Mouse (Mus musculus) ovary, postnatal 36 days (tissue): ENCODE results near the gene Wdr89.

ENCODE experiments used
- DNase-seq: peaks from one replicate; pipeline ENCODE4 v3.0.0; 2022; ENCODE audit warnings: low spot score, mixed read lengths

Wdr89 gene

DNA sequence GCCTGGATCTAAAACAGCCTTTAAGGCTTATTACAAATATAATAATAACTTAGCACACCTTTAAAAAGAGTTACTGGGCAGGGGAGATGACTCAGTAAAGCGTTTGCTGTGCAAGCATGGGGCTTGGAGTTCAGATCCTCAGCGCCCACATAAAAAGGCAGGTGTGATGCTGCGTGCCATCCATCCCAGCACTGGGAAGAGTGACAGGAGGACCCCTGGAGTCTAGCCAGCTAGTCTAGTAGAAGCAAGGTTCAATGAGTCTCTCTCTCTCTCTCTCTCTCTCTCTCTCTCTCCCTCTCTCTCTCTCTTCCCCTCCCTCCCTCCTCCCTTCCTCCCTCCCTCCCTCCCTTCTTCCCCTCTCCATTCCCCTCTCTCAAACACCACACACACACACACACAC, 53.8 kb downstream of the Wdr89 start:
- no peak for DNase-seq

DNA sequence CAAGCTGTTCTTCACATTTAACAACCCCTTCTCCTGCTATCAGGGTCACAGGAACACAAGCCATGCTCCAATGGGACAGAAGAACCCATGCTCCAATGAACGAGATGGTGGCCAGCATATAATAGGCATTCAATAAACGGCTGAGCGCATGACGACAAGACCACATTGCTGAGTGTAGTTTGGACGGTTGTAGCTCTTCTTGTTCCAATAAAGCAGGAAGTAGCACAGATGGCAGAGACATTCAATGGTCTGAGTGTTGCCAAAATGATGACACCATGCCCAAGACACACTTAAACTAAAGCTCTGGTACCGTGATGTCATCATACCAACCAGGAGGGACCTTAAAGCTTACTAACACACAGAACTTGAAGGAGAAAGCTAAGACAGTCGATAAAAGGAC, 56.6 kb downstream of the Wdr89 start:
- no peak for DNase-seq

- DNase-seq, result peak; percentile 17
Observed at GRCm38 (mm10) chr12:75599490-75599889, 69.8 kb downstream of the Wdr89 start.

DNA sequence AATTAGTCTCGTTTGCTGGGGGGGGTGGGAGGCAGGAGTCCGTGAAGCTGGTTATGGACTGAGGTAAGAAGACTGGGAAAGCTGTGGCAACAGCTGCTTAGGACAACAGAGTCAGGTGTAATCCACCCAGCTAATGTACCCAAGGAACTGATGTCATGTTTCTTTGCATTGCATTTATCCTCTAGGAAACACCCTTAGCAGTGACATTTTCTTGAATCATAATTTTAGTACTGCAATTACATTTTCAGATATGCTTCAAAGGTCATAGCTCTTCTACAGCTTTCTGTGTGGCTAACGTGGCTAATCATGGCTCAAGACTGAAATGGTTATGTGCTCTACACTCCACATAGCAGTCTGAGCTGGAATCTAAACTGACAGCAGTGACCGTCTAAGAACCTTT, 70.3 kb downstream of the Wdr89 start:
- no peak for DNase-seq

- no peak for DNase-seq
Observed at GRCm38 (mm10) chr12:75597707-75598106, 71.6 kb downstream of the Wdr89 start.

DNA sequence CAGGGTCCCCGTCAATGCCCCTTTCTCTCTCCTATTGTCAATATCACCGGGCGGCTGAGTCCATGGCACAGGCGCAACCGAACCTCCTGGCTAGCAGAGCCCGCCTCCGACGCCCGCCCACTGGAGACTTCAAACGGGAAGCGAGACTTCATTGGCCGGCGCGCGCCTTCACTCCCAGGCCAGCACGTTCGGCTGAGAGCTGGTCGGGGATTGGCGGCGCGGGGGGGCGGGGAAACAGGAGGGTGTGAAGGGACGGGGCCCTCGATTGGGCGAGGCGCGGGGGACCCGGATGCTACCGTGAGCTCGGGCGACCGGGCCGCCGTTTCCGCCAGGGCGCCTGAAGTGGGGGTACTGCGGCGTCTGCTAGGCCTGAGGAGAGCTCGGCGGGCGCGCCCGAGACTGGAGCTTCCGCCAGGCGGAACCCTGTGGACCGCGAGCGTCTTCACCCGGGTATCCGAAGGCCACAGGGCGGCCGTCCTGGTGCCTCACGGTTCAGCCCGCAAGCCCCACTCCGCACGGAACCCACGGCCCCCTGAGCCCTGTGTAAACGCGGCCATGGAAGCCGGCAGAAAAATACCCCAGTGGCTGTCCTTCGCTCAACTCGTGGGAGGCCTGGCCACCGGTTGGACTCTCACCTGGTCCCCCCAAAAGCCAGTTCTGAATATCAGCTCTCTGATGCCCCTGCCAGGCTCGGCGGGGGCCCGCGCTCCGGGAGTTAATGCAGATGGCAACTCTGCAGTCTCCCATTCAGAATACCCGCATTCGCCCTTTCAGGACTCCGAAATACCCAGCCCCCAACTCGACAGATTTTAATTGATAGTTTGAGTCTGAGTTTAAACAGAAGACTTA, 73.0 kb downstream of the Wdr89 start, which contains the start of gene Ppp2r5e:
Ppp2r5e (minus strand) TSS at position 92 of the 849 bp plus-strand sequence.
- DNase-seq, result peak; percentile 99

- peak; percentile 55 for DNase-seq
Observed at GRCm38 (mm10) chr12:75595291-75596153, 73.8 kb downstream of the Wdr89 start.

GRCm38 (mm10) chr12:75594404-75594803, 74.9 kb downstream of the Wdr89 start:
- DNase-seq, result no peak

DNA sequence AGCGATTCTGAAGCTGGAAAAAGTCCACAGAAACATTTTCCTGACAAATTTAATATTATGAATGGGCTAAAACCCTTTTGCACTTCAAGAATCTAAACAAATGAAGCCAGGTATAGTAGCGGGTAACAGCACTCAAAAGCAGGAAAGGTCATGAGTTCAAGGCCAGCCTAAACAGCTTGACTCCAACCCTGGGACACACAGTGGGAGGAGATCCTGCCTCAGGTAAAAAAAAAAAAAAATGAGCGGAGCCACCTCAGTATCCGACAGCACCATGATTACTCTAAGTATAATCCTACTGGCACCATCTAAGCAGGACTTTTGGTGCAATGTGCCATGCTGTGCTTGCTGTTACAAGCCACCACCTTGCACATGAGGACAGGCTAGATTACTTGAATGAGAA, 75.5 kb downstream of the Wdr89 start:
- no peak for DNase-seq

DNA sequence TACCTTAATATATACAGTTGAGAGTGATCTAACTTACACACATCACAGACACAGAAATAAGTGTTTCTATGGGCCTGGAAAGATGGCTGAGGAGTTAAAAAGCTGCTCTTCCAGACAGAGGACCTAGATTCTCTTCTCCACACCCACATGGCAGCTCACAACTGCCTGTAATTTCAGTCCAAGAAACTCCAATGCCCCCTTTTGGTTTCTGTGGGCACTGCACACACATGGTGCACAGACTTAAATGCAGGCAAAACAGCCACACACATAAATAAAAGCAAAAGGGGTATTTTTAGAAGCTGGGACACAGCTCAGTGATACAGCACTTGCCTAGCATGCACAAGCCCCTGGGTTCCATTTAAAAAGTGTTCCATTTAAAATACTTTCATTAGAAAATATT, 81.8 kb downstream of the Wdr89 start:
- DNase-seq, result no peak

GRCm38 (mm10) chr12:75583776-75584175, 85.6 kb downstream of the Wdr89 start:
- no peak for DNase-seq
